Mouse (Mus musculus): ENCODE data around the gene Wasf2.

The Wasf2 gene

GRCm38 (mm10) chr4:133178305-133178704 lies 48.0 kb downstream of the Wasf2 start:
- DNase-seq, result no peak

GRCm38 (mm10) chr4:133179258-133179657 lies 49.0 kb downstream of the Wasf2 start:
- DNase-seq, result no peak

- DNase-seq, result no peak
Observed at GRCm38 (mm10) chr4:133182439-133183033, 52.2 kb downstream of the Wasf2 start.

- no peak for DNase-seq
Observed at GRCm38 (mm10) chr4:133184031-133184897, 54.0 kb downstream of the Wasf2 start.

GRCm38 (mm10) chr4:133184898-133185665 lies 54.8 kb downstream of the Wasf2 start:
- peak; percentile 23 for DNase-seq

- no peak for DNase-seq
Observed at GRCm38 (mm10) chr4:133185893-133186292, 55.6 kb downstream of the Wasf2 start.

- no peak for DNase-seq
Observed at GRCm38 (mm10) chr4:133186856-133187255, 56.6 kb downstream of the Wasf2 start.

GRCm38 (mm10) chr4:133189396-133189795 lies 59.1 kb downstream of the Wasf2 start:
- DNase-seq, result peak; percentile 68

GRCm38 (mm10) chr4:133194482-133194881 lies 64.2 kb downstream of the Wasf2 start:
- no peak for DNase-seq

GRCm38 (mm10) chr4:133195014-133195413 lies 64.7 kb downstream of the Wasf2 start:
- DNase-seq, result no peak

- DNase-seq, result no peak
Observed at GRCm38 (mm10) chr4:133196136-133196535, 65.8 kb downstream of the Wasf2 start.

- DNase-seq, result peak; percentile 45
Observed at GRCm38 (mm10) chr4:133196852-133197251, 66.5 kb downstream of the Wasf2 start.

- no peak for DNase-seq
Observed at GRCm38 (mm10) chr4:133197355-133197754, 67.0 kb downstream of the Wasf2 start.

- peak; percentile 80 for DNase-seq
Observed at GRCm38 (mm10) chr4:133197801-133198286, 67.5 kb downstream of the Wasf2 start.

- no peak for DNase-seq
Observed at GRCm38 (mm10) chr4:133198337-133199180, 68.3 kb downstream of the Wasf2 start.

GRCm38 (mm10) chr4:133199743-133200142 lies 69.4 kb downstream of the Wasf2 start:
- DNase-seq, result no peak

- DNase-seq, result peak; percentile 39
Observed at GRCm38 (mm10) chr4:133200343-133200742, 70.0 kb downstream of the Wasf2 start.

GRCm38 (mm10) chr4:133201006-133201771 lies 70.9 kb downstream of the Wasf2 start:
- peak; percentile 88 for DNase-seq

GRCm38 (mm10) chr4:133202254-133202653 lies 71.9 kb downstream of the Wasf2 start:
- no peak for DNase-seq

GRCm38 (mm10) chr4:133203591-133203990 lies 73.3 kb downstream of the Wasf2 start:
- no peak for DNase-seq

- no peak for DNase-seq
Observed at GRCm38 (mm10) chr4:133204379-133204778, 74.1 kb downstream of the Wasf2 start.

- DNase-seq, result peak; percentile 43
Observed at GRCm38 (mm10) chr4:133209366-133209765, 79.1 kb downstream of the Wasf2 start.
